Mouse (Mus musculus) R1 (cell line): ENCODE results near the gene Palld.

Experiments
- DNase-seq: peaks from one replicate; pipeline ENCODE4 v3.0.0-alpha.2; 2018; ENCODE audit warnings: low read depth, low spot score

Gene Palld

GRCm38 (mm10) chr8:61515110-61515930 is 387.2 kb downstream of the Palld start:
- no peak for DNase-seq

GRCm38 (mm10) chr8:61502277-61502676 is 400.2 kb downstream of the Palld start:
- DNase-seq = no peak

- DNase-seq = no peak
Measured at GRCm38 (mm10) chr8:61500914-61501313, 401.6 kb downstream of the Palld start.

- peak; percentile 23 for DNase-seq
Measured at GRCm38 (mm10) chr8:61499035-61499434, 403.5 kb downstream of the Palld start.

GRCm38 (mm10) chr8:61497110-61497509 is 405.4 kb downstream of the Palld start:
- no peak for DNase-seq

- no peak for DNase-seq
Measured at GRCm38 (mm10) chr8:61488631-61489030, 413.9 kb downstream of the Palld start.

- peak; percentile 96 for DNase-seq
Measured at GRCm38 (mm10) chr8:61487597-61488156, 414.8 kb downstream of the Palld start, which contains the start of gene Cbr4. Gene Cbr4, plus strand, starts transcription at chr8:61487734.

- DNase-seq = no peak
Measured at GRCm38 (mm10) chr8:61486923-61487529, 415.5 kb downstream of the Palld start.

GRCm38 (mm10) chr8:61480260-61480967 is 422.1 kb downstream of the Palld start:
- peak; percentile 56 for DNase-seq

GRCm38 (mm10) chr8:61479506-61480214 is 422.8 kb downstream of the Palld start:
- peak; percentile 89 for DNase-seq

GRCm38 (mm10) chr8:61478793-61479192 is 423.7 kb downstream of the Palld start:
- no peak for DNase-seq

- no peak for DNase-seq
Measured at GRCm38 (mm10) chr8:61478150-61478549, 424.3 kb downstream of the Palld start.

- DNase-seq = no peak
Measured at GRCm38 (mm10) chr8:61476160-61476559, 426.3 kb downstream of the Palld start.

GRCm38 (mm10) chr8:61475251-61475673 is 427.2 kb downstream of the Palld start:
- no peak for DNase-seq

GRCm38 (mm10) chr8:61470213-61470612 is 432.3 kb downstream of the Palld start:
- DNase-seq = no peak

GRCm38 (mm10) chr8:61467553-61467815 is 435.0 kb downstream of the Palld start:
- DNase-seq = no peak

- no peak for DNase-seq
Measured at GRCm38 (mm10) chr8:61466696-61467552, 435.6 kb downstream of the Palld start.

- DNase-seq = no peak
Measured at GRCm38 (mm10) chr8:61464393-61464792, 438.1 kb downstream of the Palld start.

- DNase-seq = no peak
Measured at GRCm38 (mm10) chr8:61462221-61462620, 440.3 kb downstream of the Palld start.
